In the genomic region with DNA sequence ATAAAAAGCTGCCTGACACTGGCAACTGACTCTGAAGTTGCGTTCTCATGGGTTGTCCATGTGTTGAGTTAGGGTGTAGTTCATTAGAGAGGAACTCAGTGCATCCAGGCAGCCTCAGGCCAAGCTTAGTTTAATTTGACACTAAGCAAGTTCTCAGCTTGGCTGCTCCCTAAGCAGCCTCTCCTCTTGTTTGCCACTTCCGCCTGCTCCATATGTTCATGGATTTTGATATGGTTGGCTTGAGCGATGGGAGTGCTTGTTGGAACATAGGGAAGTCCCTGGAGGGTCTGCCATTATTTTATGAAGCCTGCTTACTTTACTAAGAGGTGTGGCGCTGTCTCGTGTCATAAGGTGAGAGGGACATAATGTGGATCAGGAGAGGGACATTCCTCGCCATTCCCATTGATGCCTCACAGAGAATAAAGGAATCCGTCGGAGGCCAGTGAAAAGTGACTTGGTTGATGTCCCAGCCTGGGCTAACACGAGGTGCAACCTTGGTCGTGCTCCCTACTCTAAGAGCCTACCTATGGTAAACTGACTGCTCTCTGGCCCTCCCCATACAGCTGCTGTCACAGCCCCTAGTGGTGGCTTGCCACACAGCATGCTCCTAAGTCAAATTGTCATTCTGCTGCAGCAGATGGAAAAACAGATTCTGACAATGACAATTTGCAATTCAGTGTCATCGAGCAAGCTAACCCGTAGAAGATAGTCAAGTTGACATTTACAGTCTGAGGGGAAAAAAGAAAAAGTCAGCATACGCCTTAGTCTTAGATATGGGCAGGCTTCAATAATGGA, we compare ENCODE assay signal across 12 mouse cellular contexts.
A peak's percentile ranks its signal among the peaks of the same experiment; 100 is the strongest.
DNase-seq lines count a peak whose midpoint lies in the region; ATAC-seq and TF ChIP-seq lines count a peak whose summit lies in the region.
"Had no signal": no experiment of that assay in that cellular context is flagged by ENCODE, and none has a peak within 500 bp of the region (broad histone marks: within the 10 kb centered on the region; RNA-seq: fewer than 3 reads in every experiment).

No protein-coding gene starts in this region.

- peaks cover 10% of the 10 kb centered on the region for H3K4me1 ChIP-seq in testis, adult 2 months (ENCODE audit: control insufficient read depth, insufficient read depth, low read length)
- no peaks in the 10 kb centered on the region for H3K4me1 ChIP-seq in hindbrain, embryonic 16.5 days (ENCODE audit: control insufficient read depth, insufficient read depth, low read depth, low read length)

- no peak overlapping the region for H3K27ac ChIP-seq in layer of hippocampus, adult 2 months
- no peak overlapping the region for H3K27ac ChIP-seq in testis, adult 2 months (ENCODE audit: control insufficient read depth, insufficient read depth, low read depth, low read length)
- H3K27ac ChIP-seq in hindbrain, embryonic 16.5 days (ENCODE audit: low read depth, low read length): no peak overlapping the region
- H3K27ac ChIP-seq: limb, embryonic 15.5 days had no signal

- 0 out of 2 replicates have a peak, but pooled peaks have one; percentile 20 for ATAC-seq in megakaryocyte progenitor cell, adult 5-6 weeks (replicated peaks; ENCODE audit: poor library complexity)
- ATAC-seq in hindbrain, embryonic 16.5 days: no peak

- DNase-seq in cerebellum, postnatal 10 days: peak; percentile 15
- DNase-seq in cerebellum, postnatal 14 days: no peak
- DNase-seq in layer of hippocampus, adult 2 months (ENCODE audit: low spot score in 2 of 2): peak; percentile 16 to 37
- DNase-seq in layer of hippocampus, adult 8-10 months (ENCODE audit: low spot score in 2 of 2): no peak
- no peak for DNase-seq in testis, postnatal 14 days (ENCODE audit: low spot score)
- DNase-seq: adrenal gland, postnatal 36 days; cerebellum, adult 8-10 months; gastrocnemius, postnatal 10 days had no signal

- no peaks in the 10 kb centered on the region for H3K27me3 ChIP-seq in testis, adult 2 months (ENCODE audit: control insufficient read depth, insufficient read depth, low read length)
- no peaks in the 10 kb centered on the region for H3K27me3 ChIP-seq in hindbrain, embryonic 16.5 days (replicated peaks; ENCODE audit: control insufficient read depth, insufficient read depth, low read length)
- H3K27me3 ChIP-seq: limb, embryonic 15.5 days had no signal

- no peak overlapping the region for H3K4me3 ChIP-seq in layer of hippocampus, adult 2 months
- H3K4me3 ChIP-seq in testis, adult 2 months (ENCODE audit: control insufficient read depth, low read depth, low read length): no peak overlapping the region
- H3K4me3 ChIP-seq in hindbrain, embryonic 16.5 days (ENCODE audit: low read length): no peak overlapping the region
- H3K4me3 ChIP-seq: limb, embryonic 15.5 days had no signal

- TF ChIP-seq CTCF in layer of hippocampus, adult 2 months (conservative IDR thresholded peaks at IDR 0.05): peak; percentile 73
- peak; percentile 23; the same call in 1 of the 2 replicates for TF ChIP-seq CTCF in testis, adult 2 months (IDR thresholded peaks at IDR 0.05; ENCODE audit: control insufficient read depth, insufficient read depth, insufficient replicate concordance, low read depth, low read length)

- no peaks in the 10 kb centered on the region for H3K36me3 ChIP-seq in testis, adult 2 months (ENCODE audit: control insufficient read depth, insufficient read depth, low read length)
- H3K36me3 ChIP-seq in hindbrain, embryonic 16.5 days (ENCODE audit: control insufficient read depth, insufficient read depth, low read length): no peaks in the 10 kb centered on the region
- H3K36me3 ChIP-seq: limb, embryonic 15.5 days had no signal

- WGBS in hindbrain, embryonic 16.5 days: 78% methylated on average over 13 of the region's 13 CpGs

- TF ChIP-seq POLR2A in testis, adult 2 months (IDR thresholded peaks at IDR 0.05; ENCODE audit: control insufficient read depth, low read depth, low read length): no peak

- no peaks in the 10 kb centered on the region for H3K9me3 ChIP-seq in hindbrain, embryonic 16.5 days (ENCODE audit: control insufficient read depth, low read length)
- H3K9me3 ChIP-seq: limb, embryonic 15.5 days had no signal

- H3K9ac ChIP-seq in hindbrain, embryonic 16.5 days (ENCODE audit: low read depth, low read length): no peak overlapping the region
- H3K9ac ChIP-seq: limb, embryonic 15.5 days had no signal

- H3K4me2 ChIP-seq in hindbrain, embryonic 16.5 days (ENCODE audit: low read length): no peak overlapping the region
- H3K4me2 ChIP-seq: limb, embryonic 15.5 days had no signal

Comparison
In these comparisons a context has a peak if more than half of its experiments do, and no peak if none do; other contexts are left out.
1. DNase-seq: peak in cerebellum, postnatal 10 days (2 of 2) and layer of hippocampus, adult 2 months (2 of 2); none in cerebellum, postnatal 14 days (0 of 2), layer of hippocampus, adult 8-10 months (0 of 2) and testis, postnatal 14 days (single experiment).